Mouse (Mus musculus): ENCODE measurements at regions not wholly inside any gene's neighbourhood (a gene's known extent, or its start where the extent isn't known, plus 50 kb on each side); places are given as distances from the start of the nearest gene placed in this dataset.
A peak's percentile ranks its signal among the peaks of the same experiment; 100 is the strongest.

- DNase-seq, result no peak
Measured at GRCm38 (mm10) chr19:59646656-59647055, 188.5 kb downstream of the Emx2 start.

- no peak for DNase-seq
Measured at GRCm38 (mm10) chr19:59649421-59649820, 191.2 kb downstream of the Emx2 start.

GRCm38 (mm10) chr19:59650611-59651329, 192.6 kb downstream of the Emx2 start:
- DNase-seq, result no peak

- no peak for DNase-seq
Measured at GRCm38 (mm10) chr19:59653631-59654367, 195.6 kb downstream of the Emx2 start.

- no peak for DNase-seq
Measured at GRCm38 (mm10) chr19:59655321-59655720, 197.1 kb downstream of the Emx2 start.

- no peak for DNase-seq
Measured at GRCm38 (mm10) chr19:59669793-59670192, 211.6 kb downstream of the Emx2 start.

- DNase-seq, result no peak
Measured at GRCm38 (mm10) chr19:59673537-59673936, 215.4 kb downstream of the Emx2 start.

GRCm38 (mm10) chr19:59679191-59679590, 221.0 kb downstream of the Emx2 start:
- DNase-seq, result no peak

GRCm38 (mm10) chr19:59680356-59680755, 222.2 kb downstream of the Emx2 start:
- no peak for DNase-seq

- no peak for DNase-seq
Measured at GRCm38 (mm10) chr19:59684292-59684691, 226.1 kb downstream of the Emx2 start.

- DNase-seq, result no peak
Measured at GRCm38 (mm10) chr19:59685826-59686717, 227.9 kb downstream of the Emx2 start.

- no peak for DNase-seq
Measured at GRCm38 (mm10) chr19:59687206-59687605, 229.0 kb downstream of the Emx2 start.

GRCm38 (mm10) chr19:59687681-59688080, 229.5 kb downstream of the Emx2 start:
- no peak for DNase-seq

- DNase-seq, result no peak
Measured at GRCm38 (mm10) chr19:59691541-59692096, 233.4 kb downstream of the Emx2 start.

- DNase-seq, result peak; percentile 61 to 63
Measured at GRCm38 (mm10) chr19:59697628-59698027, 239.5 kb downstream of the Emx2 start.

GRCm38 (mm10) chr19:59700187-59700586, 242.0 kb downstream of the Emx2 start:
- no peak for DNase-seq

- no peak for DNase-seq
Measured at GRCm38 (mm10) chr19:59707106-59707505, 236.3 kb downstream of the Rab11fip2 start.

GRCm38 (mm10) chr19:59709180-59709579, 234.3 kb downstream of the Rab11fip2 start:
- no peak for DNase-seq

- no peak for DNase-seq
Measured at GRCm38 (mm10) chr19:59715086-59715485, 228.4 kb downstream of the Rab11fip2 start.

GRCm38 (mm10) chr19:59717813-59718483, 225.5 kb downstream of the Rab11fip2 start:
- no peak for DNase-seq

- no peak for DNase-seq
Measured at GRCm38 (mm10) chr19:59738541-59738940, 204.9 kb downstream of the Rab11fip2 start.

GRCm38 (mm10) chr19:59742946-59743345, 200.5 kb downstream of the Rab11fip2 start:
- DNase-seq, result peak; percentile 21 to 31
